ENCODE assay signal across 8 mouse cellular contexts in genomic region chr10:3366036-3366869, GRCm38 (mm10). TPM values are rescaled to one million over a fixed set of nuclear protein-coding genes. Genes with fewer than 3 reads are reported as not detected.
DNase-seq lines count a peak whose midpoint lies in the region; ATAC-seq and TF ChIP-seq lines count a peak whose summit lies in the region.

Gene Ppp1r14c (plus strand): TSS chr10:3366057.

- WGBS in embryonic facial prominence, embryonic 13.5 days: under 1% methylated on average over 73 of the region's 74 CpGs
- 1% methylated on average over 74 of the region's 74 CpGs for WGBS in liver, adult 2 months

- peaks cover 12% of the 10 kb centered on the region for H3K9me3 ChIP-seq in megakaryocyte, embryonic 14.5 days
- H3K9me3 ChIP-seq in embryonic facial prominence, embryonic 13.5 days: no peaks in the 10 kb centered on the region

- peaks cover 10% of the 10 kb centered on the region; the same call in 1 of the 2 replicates for H3K4me1 ChIP-seq in megakaryocyte, embryonic 14.5 days
- peaks cover 16% of the 10 kb centered on the region for H3K4me1 ChIP-seq in embryonic facial prominence, embryonic 13.5 days
- H3K4me1 ChIP-seq in liver, adult 2 months (ENCODE audit: control insufficient read depth, insufficient read depth, low read length): no peaks in the 10 kb centered on the region

- no peaks in the 10 kb centered on the region for H3K79me2 ChIP-seq in liver, adult 2 months (ENCODE audit: control insufficient read depth, insufficient read depth, low read length)

- H3K27ac ChIP-seq in embryonic facial prominence, embryonic 13.5 days: no peak within 1 kb of the TSS
- H3K27ac ChIP-seq in liver, adult 2 months (replicated peaks; ENCODE audit: insufficient read depth, low read depth, low read length): no peak within 1 kb of the TSS

- peak within 1 kb of the TSS; percentile 98 for H3K4me2 ChIP-seq in embryonic facial prominence, embryonic 13.5 days

- ATAC-seq in megakaryocyte, adult 5-6 weeks (ENCODE audit: poor library complexity, severe bottlenecking): no peak
- ATAC-seq in embryonic facial prominence, embryonic 13.5 days (ENCODE audit: insufficient number of reproducible peaks, insufficient read depth, low FRiP score, low TSS enrichment, low read depth): peak; percentile 48; the same call in 1 of the 2 replicates

- peak within 1 kb of the TSS; percentile 50 for H3K4me3 ChIP-seq in megakaryocyte, embryonic 14.5 days (replicated peaks)
- H3K4me3 ChIP-seq in embryonic facial prominence, embryonic 13.5 days: peak within 1 kb of the TSS; percentile 62
- H3K4me3 ChIP-seq in liver, adult 2 months (ENCODE audit: insufficient read depth, low read depth, low read length): peak within 1 kb of the TSS; percentile 26; the same call in 1 of the 2 replicates

- no peak for TF ChIP-seq POLR2A in liver, adult 2 months (IDR thresholded peaks at IDR 0.05; ENCODE audit: extremely low read depth, insufficient read depth, low read length)

- H3K36me3 ChIP-seq in megakaryocyte, embryonic 14.5 days (replicated peaks; ENCODE audit: low read length): no peaks in the 10 kb centered on the region
- no peaks in the 10 kb centered on the region for H3K36me3 ChIP-seq in embryonic facial prominence, embryonic 13.5 days
- H3K36me3 ChIP-seq in liver, adult 2 months (ENCODE audit: control insufficient read depth, insufficient read depth, low read length): no peaks in the 10 kb centered on the region

- DNase-seq in heart, adult 9 months (ENCODE audit: low spot score in 2 of 2): peak; percentile 10 to 17
- DNase-seq in kidney, postnatal 10 days: peak; percentile 40
- DNase-seq in liver, adult 2 months (ENCODE audit: extremely low read depth, low read depth, low spot score): no peak
- peak; percentile 66 for DNase-seq in neural tube, embryonic 10.5 days (ENCODE audit: extremely low spot score, low spot score)
- DNase-seq in natural killer cell, adult 2 months (ENCODE audit: low spot score in 2 of 2): no peak

- H3K27me3 ChIP-seq in megakaryocyte, embryonic 14.5 days (replicated peaks): peaks cover 23% of the 10 kb centered on the region
- H3K27me3 ChIP-seq in embryonic facial prominence, embryonic 13.5 days: peaks cover 44% of the 10 kb centered on the region
- peaks cover 9% of the 10 kb centered on the region for H3K27me3 ChIP-seq in liver, adult 2 months (ENCODE audit: control insufficient read depth, insufficient read depth, low read length)

- TF ChIP-seq CTCF in liver, adult 2 months (IDR thresholded peaks at IDR 0.05; ENCODE audit: low read depth, low read length): no peak

- H3K9ac ChIP-seq in embryonic facial prominence, embryonic 13.5 days: peak within 1 kb of the TSS; percentile 61
- no peak within 1 kb of the TSS for H3K9ac ChIP-seq in liver, adult 2 months (ENCODE audit: low read depth, low read length)

RNA-seq across cellular contexts. Expression of gene Ppp1r14c, which starts in this region (rescaled TPM):
- not detected in 2 replicates for polyA plus RNA-seq in megakaryocyte, embryonic 14.5 days (2012; ENCODE audit: insufficient read depth, low replicate concordance)
- 0.13 TPM in 1 of 2 replicates, not detected in the other for total RNA-seq in megakaryocyte, adult 5-6 weeks (2015)
- total RNA-seq in megakaryocyte, adult 5-6 weeks (2017): not detected in 2 replicates
- 11.4 and 12.4 TPM in 2 replicates for polyA plus RNA-seq in embryonic facial prominence, embryonic 13.5 days (2015; fragmentation: Nextera tagmentation; extraction: Ambion mirVana)
- not detected in 2 replicates for total RNA-seq in liver, adult 2 months (2014; rRNA removed)
- polyA plus RNA-seq in liver, adult 2 months (2012; rRNA removed): not detected in 2 replicates

Comparison
In these comparisons a context has a peak if more than half of its experiments do, and no peak if none do; other contexts are left out.
1. RNA of gene Ppp1r14c (polyA plus RNA-seq): 11.4 to 12.4 TPM in embryonic facial prominence, embryonic 13.5 days; not detected in megakaryocyte, embryonic 14.5 days and not detected in liver, adult 2 months; every median in the first group is over 10 times any median in the second.
2. DNase-seq: peak in heart, adult 9 months (2 of 2), kidney, postnatal 10 days (single experiment) and neural tube, embryonic 10.5 days (single experiment); none in liver, adult 2 months (single experiment) and natural killer cell, adult 2 months (0 of 2).
3. Peak in every context shown above with its lines, with median percentiles within 50 percentile points of each other: H3K4me3 ChIP-seq.